Comparison of ENCODE assay signal across 11 mouse cellular contexts in genomic region chr4:97840227-97841062, GRCm38 (mm10).
DNase-seq lines count a peak whose midpoint lies in the region; ATAC-seq lines count a peak whose summit lies in the region.
"Had no signal": no experiment of that assay in that cellular context is flagged by ENCODE, and none has a peak within 500 bp of the region (broad histone marks: within the 10 kb centered on the region; RNA-seq: fewer than 3 reads in every experiment).

No protein-coding gene starts in this region.

- no peaks in the 10 kb centered on the region for H3K9me3 ChIP-seq in heart, embryonic 12.5 days (replicated peaks)
- no peaks in the 10 kb centered on the region for H3K9me3 ChIP-seq in hindbrain, embryonic 11.5 days (ENCODE audit: control insufficient read depth, low read length)
- H3K9me3 ChIP-seq: midbrain, embryonic 12.5 days had no signal

- no peak for ATAC-seq in heart, embryonic 12.5 days (ENCODE audit: insufficient number of reproducible peaks, low FRiP score)
- ATAC-seq in hindbrain, embryonic 11.5 days (ENCODE audit: low FRiP score), result peak; percentile 82

- peaks cover 3% of the 10 kb centered on the region; the same call in 1 of the 2 replicates for H3K36me3 ChIP-seq in heart, embryonic 12.5 days
- no peaks in the 10 kb centered on the region for H3K36me3 ChIP-seq in hindbrain, embryonic 11.5 days (ENCODE audit: control insufficient read depth, insufficient read depth, low read length)
- H3K36me3 ChIP-seq: midbrain, embryonic 12.5 days had no signal

- H3K27me3 ChIP-seq in heart, embryonic 12.5 days (replicated peaks), result no peaks in the 10 kb centered on the region
- no peaks in the 10 kb centered on the region for H3K27me3 ChIP-seq in hindbrain, embryonic 11.5 days (ENCODE audit: control insufficient read depth, insufficient read depth, low read length)

- peak overlapping the region; percentile 24; the same call in 1 of the 2 replicates for H3K4me2 ChIP-seq in heart, embryonic 12.5 days
- no peak overlapping the region for H3K4me2 ChIP-seq in hindbrain, embryonic 11.5 days (replicated peaks; ENCODE audit: low read depth, low read length)
- H3K4me2 ChIP-seq: midbrain, embryonic 12.5 days had no signal

- DNase-seq in heart, adult 18-20 months, result no peak
- DNase-seq in embryo, embryonic 10.5 days (ENCODE audit: low spot score), result peak; percentile 78
- DNase-seq in hindbrain, embryonic 11.5 days (ENCODE audit: low spot score), result peak; percentile 54
- peak; percentile 35 to 40 for DNase-seq in kidney, postnatal 36 days
- no peak for DNase-seq in cerebellum, adult 18-20 months
- no peak for DNase-seq in gastrocnemius, adult 8-10 months (ENCODE audit: low spot score in 2 of 2)
- no peak for DNase-seq in B cell, adult 2 months
- DNase-seq: right cerebral cortex, postnatal 14 days; thymus, adult 18-20 months had no signal

- peak overlapping the region; percentile 92 for H3K27ac ChIP-seq in heart, embryonic 12.5 days (ENCODE audit: poor library complexity, severe bottlenecking)
- H3K27ac ChIP-seq in hindbrain, embryonic 11.5 days (ENCODE audit: low read depth, low read length), result peak overlapping the region; percentile 77

- no peak overlapping the region for H3K9ac ChIP-seq in heart, embryonic 12.5 days
- H3K9ac ChIP-seq in hindbrain, embryonic 11.5 days (ENCODE audit: low read depth, low read length), result no peak overlapping the region
- H3K9ac ChIP-seq: midbrain, embryonic 12.5 days had no signal

- peaks cover 77% of the 10 kb centered on the region for H3K4me1 ChIP-seq in heart, embryonic 12.5 days (replicated peaks)
- H3K4me1 ChIP-seq in hindbrain, embryonic 11.5 days (replicated peaks; ENCODE audit: control insufficient read depth, insufficient read depth, low read length), result peaks cover 22% of the 10 kb centered on the region

- H3K4me3 ChIP-seq in heart, embryonic 12.5 days, result no peak overlapping the region
- H3K4me3 ChIP-seq in hindbrain, embryonic 11.5 days (ENCODE audit: low read depth, low read length), result no peak overlapping the region
- H3K4me3 ChIP-seq: midbrain, embryonic 12.5 days had no signal

- WGBS in heart, embryonic 12.5 days, result 68% methylated on average over 8 of the region's 8 CpGs
- WGBS in hindbrain, embryonic 11.5 days, result 23% methylated on average over 8 of the region's 8 CpGs

Comparison
In these comparisons a context has a peak if more than half of its experiments do, and no peak if none do; other contexts are left out.
1. DNase-seq: peak in embryo, embryonic 10.5 days (single experiment), hindbrain, embryonic 11.5 days (single experiment) and kidney, postnatal 36 days (2 of 2); none in heart, adult 18-20 months (0 of 2), cerebellum, adult 18-20 months (0 of 2), gastrocnemius, adult 8-10 months (0 of 2) and B cell, adult 2 months (0 of 2).